ENCODE assay signal across 10 mouse cellular contexts in genomic region chr5:93151985-93152384, GRCm38 (mm10). TPM values are rescaled to one million over a fixed set of nuclear protein-coding genes. Genes with fewer than 3 reads are reported as not detected.
A peak's percentile ranks its signal among the peaks of the same experiment; 100 is the strongest.
DNase-seq lines count a peak whose midpoint lies in the region; ATAC-seq and TF ChIP-seq lines count a peak whose summit lies in the region.
"Had no signal": no experiment of that assay in that cellular context is flagged by ENCODE, and none has a peak within 500 bp of the region (broad histone marks: within the 10 kb centered on the region; RNA-seq: fewer than 3 reads in every experiment).

No protein-coding gene starts in this region.

- peaks cover 58% of the 10 kb centered on the region for H3K4me1 ChIP-seq in heart, embryonic 13.5 days
- peaks cover 2% of the 10 kb centered on the region for H3K4me1 ChIP-seq in stomach, postnatal 0 days (replicated peaks; ENCODE audit: control insufficient read depth, insufficient read depth)

- no peak overlapping the region for H3K4me3 ChIP-seq in heart, embryonic 13.5 days
- no peak overlapping the region for H3K4me3 ChIP-seq in stomach, postnatal 0 days (ENCODE audit: low read depth, low read length)
- H3K4me3 ChIP-seq: forebrain, embryonic 15.5 days had no signal

- H3K9ac ChIP-seq in heart, embryonic 13.5 days: no peak overlapping the region
- H3K9ac ChIP-seq in stomach, postnatal 0 days (ENCODE audit: low read length): no peak overlapping the region
- H3K9ac ChIP-seq: forebrain, embryonic 15.5 days had no signal

- no peak for DNase-seq in heart, adult 9 months (ENCODE audit: low spot score in 2 of 2)
- DNase-seq in spleen, postnatal 36 days (ENCODE audit: low spot score in 2 of 2): peak; percentile 50 to 58
- no peak for DNase-seq in spleen, adult 18-20 months
- peak; percentile 81 for DNase-seq in induced T-regulatory cell, adult 2 months (ENCODE audit: low read depth)
- no peak for DNase-seq in stomach, postnatal 0 days (ENCODE audit: low spot score)
- DNase-seq in kidney, adult 11 months: no peak
- DNase-seq in retina, embryonic 14.5 days (ENCODE audit: low spot score): no peak
- DNase-seq: cerebellum, postnatal 25 days had no signal

- TF ChIP-seq EP300 in stomach, postnatal 0 days (optimal IDR thresholded peaks at IDR 0.05): no peak

- H3K36me3 ChIP-seq in heart, embryonic 13.5 days: peaks cover 34% of the 10 kb centered on the region
- peaks cover 10% of the 10 kb centered on the region for H3K36me3 ChIP-seq in stomach, postnatal 0 days (ENCODE audit: control insufficient read depth, insufficient read depth, low read length)

- WGBS in heart, embryonic 13.5 days: 62% methylated on average over 6 of the region's 6 CpGs
- WGBS in stomach, postnatal 0 days: 56% methylated on average over 6 of the region's 6 CpGs

- no peaks in the 10 kb centered on the region for H3K9me3 ChIP-seq in heart, embryonic 13.5 days
- H3K9me3 ChIP-seq in stomach, postnatal 0 days (ENCODE audit: control insufficient read depth, low read length): no peaks in the 10 kb centered on the region
- H3K9me3 ChIP-seq: forebrain, embryonic 15.5 days had no signal

- no peak overlapping the region for H3K4me2 ChIP-seq in heart, embryonic 13.5 days
- no peak overlapping the region for H3K4me2 ChIP-seq in stomach, postnatal 0 days (replicated peaks; ENCODE audit: low read depth)
- H3K4me2 ChIP-seq: forebrain, embryonic 15.5 days had no signal

- H3K27ac ChIP-seq in heart, embryonic 13.5 days (replicated peaks): peak overlapping the region; percentile 46; the same call in 1 of the 2 replicates
- no peak overlapping the region for H3K27ac ChIP-seq in stomach, postnatal 0 days (replicated peaks)
- H3K27ac ChIP-seq: forebrain, embryonic 15.5 days had no signal

- no peaks in the 10 kb centered on the region for H3K27me3 ChIP-seq in heart, embryonic 13.5 days (replicated peaks)
- no peaks in the 10 kb centered on the region for H3K27me3 ChIP-seq in stomach, postnatal 0 days (ENCODE audit: control insufficient read depth, insufficient read depth, low read length)
- H3K27me3 ChIP-seq: forebrain, embryonic 15.5 days had no signal

- ATAC-seq in heart, embryonic 13.5 days (ENCODE audit: extremely low read depth, insufficient number of reproducible peaks, low FRiP score, low TSS enrichment): no peak
- peak; percentile 51; the same call in 1 of the 2 replicates for ATAC-seq in stomach, postnatal 0 days (ENCODE audit: low FRiP score, low TSS enrichment)
- ATAC-seq: forebrain, embryonic 15.5 days had no signal

- no peak for TF ChIP-seq CTCF in stomach, postnatal 0 days (IDR thresholded peaks at IDR 0.05; ENCODE audit: low read depth)

RNA-seq across cellular contexts. Expression of gene Ccni, which starts 54.3 kb away (rescaled TPM):
- polyA plus RNA-seq in heart, embryonic 13.5 days (2015; fragmentation: Nextera tagmentation; extraction: Ambion mirVana): 83.2 and 88.6 TPM in 2 replicates
- 48.4 and 50.8 TPM in 2 replicates for polyA plus RNA-seq in stomach, postnatal 0 days (2015; fragmentation: Nextera tagmentation; extraction: Ambion mirVana)

RNA-seq across cellular contexts. Expression of gene 2010109A12Rik, which starts 54.3 kb away (rescaled TPM):
- polyA plus RNA-seq in heart, embryonic 13.5 days (2015; fragmentation: Nextera tagmentation; extraction: Ambion mirVana): 2.0 and 2.1 TPM in 2 replicates
- 1.1 and 1.3 TPM in 2 replicates for polyA plus RNA-seq in stomach, postnatal 0 days (2015; fragmentation: Nextera tagmentation; extraction: Ambion mirVana)

RNA-seq across cellular contexts. Expression of gene Sept11, which starts 58.7 kb away (rescaled TPM):
- polyA plus RNA-seq in heart, embryonic 13.5 days (2015; fragmentation: Nextera tagmentation; extraction: Ambion mirVana): 82.0 and 82.4 TPM in 2 replicates
- 37.9 and 42.5 TPM in 2 replicates for polyA plus RNA-seq in stomach, postnatal 0 days (2015; fragmentation: Nextera tagmentation; extraction: Ambion mirVana)

Comparison
In these comparisons a context has a peak if more than half of its experiments do, and no peak if none do; other contexts are left out.
1. DNase-seq: peak in spleen, postnatal 36 days (2 of 2) and induced T-regulatory cell, adult 2 months (single experiment); none in heart, adult 9 months (0 of 2), spleen, adult 18-20 months (0 of 2), stomach, postnatal 0 days (single experiment), kidney, adult 11 months (single experiment) and retina, embryonic 14.5 days (single experiment).